Mouse (Mus musculus) mammary gland, adult 2 months (tissue): ENCODE data around the gene Lsm2. TPM values are rescaled to one million over a fixed set of nuclear protein-coding genes. Genes with fewer than 3 reads are reported as not detected.

Source experiments
- polyA plus RNA-seq: library from polyadenylated mRNA; depleted of rRNA; stranded (reverse); fragments of >200 nt; gene quantifications from 2 replicates; pipeline ENCODE4 v1.2.3, GENCODE M21; 2012; ENCODE audit warnings: low replicate concordance; rRNA removed

The Lsm2 gene
- polyA plus RNA-seq, result 75.4 and 108 TPM in 2 replicates

DNA sequence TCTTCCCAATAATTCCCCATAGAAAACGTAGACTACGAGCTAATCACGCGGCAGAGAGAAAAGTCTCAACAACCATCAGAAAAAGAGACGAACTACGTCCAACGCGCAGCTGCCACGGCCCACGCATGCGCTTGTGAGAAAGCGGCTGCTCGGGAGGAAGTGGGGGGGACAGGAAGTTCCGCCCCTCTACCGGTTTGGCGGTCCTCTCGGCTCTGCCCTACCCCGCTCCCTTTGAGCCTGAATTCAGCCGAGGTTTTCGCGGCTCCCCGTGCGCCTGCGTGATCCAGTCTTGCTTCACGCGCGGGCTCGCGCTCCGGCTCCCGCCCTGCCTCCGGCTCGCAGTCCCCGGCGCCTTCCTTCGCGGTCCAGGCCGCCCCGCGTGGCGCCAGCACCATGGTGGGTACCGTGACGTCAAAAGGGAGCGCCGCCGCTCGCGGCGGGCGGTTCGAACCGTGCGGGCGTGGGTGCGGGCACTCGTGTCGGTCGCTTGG is at the start of gene Lsm2:
Gene Lsm2, plus strand, starts transcription at position 173 of the 491 bp plus-strand sequence.

GRCm38 (mm10) chr17:34959130-34959778 is 22.4 kb upstream of the Lsm2 start, which contains the start of gene Hspa1b:
TSS of gene Hspa1b (minus strand) at chr17:34959238.

DNA sequence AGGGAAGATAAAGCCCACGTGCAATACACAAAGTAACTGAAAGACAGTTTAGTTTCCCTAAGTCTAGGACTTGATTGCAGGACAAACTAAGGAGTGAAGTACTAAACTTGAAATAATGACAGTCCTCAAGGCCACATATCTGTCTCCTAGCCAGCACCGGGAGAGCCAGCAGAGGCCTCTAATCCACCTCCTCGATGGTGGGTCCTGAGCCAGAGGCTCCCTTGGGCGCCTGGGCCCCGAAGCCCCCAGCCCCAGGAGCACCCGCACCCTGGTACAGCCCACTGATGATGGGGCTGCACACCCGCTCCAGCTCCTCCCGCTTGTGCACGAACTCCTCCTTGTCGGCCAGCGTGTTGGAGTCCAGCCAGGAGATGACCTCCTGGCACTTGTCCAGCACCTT is 11.8 kb upstream of the Lsm2 start, which contains the start of gene Gm20481:
Gene Gm20481, plus strand, starts transcription at position 91 of the 400 bp plus-strand sequence.

GRCm38 (mm10) chr17:34972069-34972749 is 9.5 kb upstream of the Lsm2 start, which contains the start of the genes Hspa1a and Hspa1l:
TSS of gene Hspa1a (minus strand) at chr17:34972156.
TSS of gene Hspa1l (plus strand) at chr17:34972703.

DNA sequence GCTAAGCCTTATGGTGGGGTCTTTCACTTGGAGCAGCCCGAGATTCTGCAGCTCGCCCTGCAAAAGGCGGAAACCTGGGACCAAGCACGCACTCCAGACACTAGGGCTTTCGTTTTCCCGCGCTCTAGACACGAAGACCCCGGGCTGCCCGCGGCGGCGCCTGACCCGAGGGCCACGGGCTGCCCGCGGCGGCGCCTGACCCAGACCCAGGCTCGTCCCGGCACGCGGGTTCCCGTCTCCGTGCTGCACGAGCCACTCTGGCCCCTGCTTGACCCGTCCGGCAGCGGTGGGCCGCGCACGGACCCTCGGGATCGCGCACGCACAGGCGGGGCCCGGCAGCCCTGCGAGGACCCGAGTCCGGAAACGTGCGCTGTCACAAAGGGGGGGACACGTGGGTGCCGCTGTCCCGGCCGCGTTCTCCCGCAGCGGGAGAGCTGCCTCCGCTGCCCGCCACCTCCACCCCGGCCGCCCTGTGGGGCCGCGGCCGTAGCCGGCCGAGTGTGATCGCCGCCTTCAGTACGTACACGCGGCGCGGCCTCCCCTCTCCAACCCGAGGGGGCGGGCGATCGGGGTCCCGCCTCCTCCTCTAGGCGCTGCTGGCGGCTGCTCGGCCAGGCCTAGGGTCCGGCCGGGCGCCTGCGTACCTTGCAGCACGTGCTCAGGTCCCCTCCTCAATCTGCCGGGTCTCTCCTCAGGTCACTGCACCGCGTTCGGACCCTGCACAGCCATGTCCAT is 19.2 kb downstream of the Lsm2 start, which contains the start of gene Vars:
Gene Vars, plus strand, starts transcription at position 271 of the 735 bp plus-strand sequence.

GRCm38 (mm10) chr17:35016376-35016775 is 34.7 kb downstream of the Lsm2 start, which contains the start of gene Vwa7:
TSS of gene Vwa7 (plus strand) at chr17:35016579.

DNA sequence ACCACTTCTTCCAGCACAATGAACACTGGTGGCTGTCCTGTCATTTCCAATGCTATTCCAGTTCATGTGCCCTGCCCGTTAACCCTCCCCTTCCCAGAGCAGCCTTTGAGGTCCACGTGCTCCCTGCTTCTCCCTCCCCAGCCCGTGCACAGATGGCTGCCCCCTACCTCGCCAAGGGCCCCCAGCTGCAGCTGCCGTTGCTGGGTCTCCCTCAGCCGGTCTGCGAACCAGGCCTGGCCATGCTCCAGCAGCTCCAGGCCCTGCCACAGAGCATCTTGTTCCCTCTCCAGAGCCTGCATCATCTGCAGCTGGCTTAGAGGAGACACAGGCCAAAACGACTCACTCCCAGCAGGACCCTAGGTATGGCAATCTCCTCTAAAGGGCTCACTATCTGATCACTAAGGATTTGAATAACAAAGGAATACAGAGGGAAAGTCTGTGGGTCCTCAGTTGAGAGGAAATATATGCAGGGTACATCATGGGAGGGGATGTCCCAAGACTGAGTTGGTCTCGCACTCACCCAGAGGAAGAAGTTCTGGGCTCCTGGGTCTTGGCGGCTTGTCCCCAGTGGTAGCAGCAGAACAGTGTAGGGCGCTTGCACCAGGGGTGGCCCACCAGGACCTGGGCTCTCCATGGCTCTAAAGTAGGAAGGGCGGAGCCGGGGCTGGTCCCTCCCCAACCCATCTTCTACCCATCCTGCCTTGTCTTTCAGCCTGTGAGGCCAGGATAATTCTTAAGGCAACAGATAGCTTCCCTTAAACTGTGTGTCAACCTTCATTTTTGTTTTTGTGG is 45.8 kb downstream of the Lsm2 start, which contains the start of gene Sapcd1:
Gene Sapcd1, minus strand, starts transcription at position 740 of the 792 bp plus-strand sequence.

Other genes starting within 250 kb of the Lsm2 start
- gene C4b, start 238.0 kb upstream of the Lsm2 start, polyA plus RNA-seq, result 184 and 192 TPM in 2 replicates
- gene Cyp21a1, start 177.3 kb upstream of the Lsm2 start, polyA plus RNA-seq, result 0.11 and 0.60 TPM in 2 replicates
- 48.6 and 50.3 TPM in 2 replicates for gene Stk19, start 144.9 kb upstream of the Lsm2 start, polyA plus RNA-seq
- gene Dxo, start 144.8 kb upstream of the Lsm2 start, polyA plus RNA-seq, result 72.8 and 80.9 TPM in 2 replicates
- gene Skiv2l, start 131.7 kb upstream of the Lsm2 start, polyA plus RNA-seq, result 77.4 and 105 TPM in 2 replicates
- 18.7 and 20.6 TPM in 2 replicates for gene Nelfe, start 131.5 kb upstream of the Lsm2 start, polyA plus RNA-seq
- 70.0 and 71.7 TPM in 2 replicates for gene Cfb, start 119.3 kb upstream of the Lsm2 start, polyA plus RNA-seq
- 13.1 and 14.3 TPM in 2 replicates for gene Zbtb12, start 102.4 kb upstream of the Lsm2 start, polyA plus RNA-seq
- 0.06 and 0.07 TPM in 2 replicates for gene Gm20547, start 99.8 kb upstream of the Lsm2 start, polyA plus RNA-seq
- gene C2, start 83.6 kb upstream of the Lsm2 start, polyA plus RNA-seq, result 46.9 and 64.7 TPM in 2 replicates
- 189 and 339 TPM in 2 replicates for gene Ehmt2, start 83.4 kb upstream of the Lsm2 start, polyA plus RNA-seq
- gene Slc44a4, start 67.4 kb upstream of the Lsm2 start, polyA plus RNA-seq, result 7.4 and 9.2 TPM in 2 replicates
- gene Neu1, start 50.6 kb upstream of the Lsm2 start, polyA plus RNA-seq, result 48.4 and 54.9 TPM in 2 replicates
- 43.1 and 146 TPM in 2 replicates for gene Hspa1b, start 22.6 kb upstream of the Lsm2 start, polyA plus RNA-seq
- gene Gm20481, start 11.9 kb upstream of the Lsm2 start, polyA plus RNA-seq, result 0.30 TPM in 1 of 2 replicates, not detected in the other
- 17.7 and 42.4 TPM in 2 replicates for gene Hspa1a, start 9.7 kb upstream of the Lsm2 start, polyA plus RNA-seq
- 0.30 and 3.0 TPM in 2 replicates for gene Hspa1l, start 9.2 kb upstream of the Lsm2 start, polyA plus RNA-seq
- gene Vars, start 19.1 kb downstream of the Lsm2 start, polyA plus RNA-seq, result 197 and 475 TPM in 2 replicates
- gene Vwa7, start 34.7 kb downstream of the Lsm2 start, polyA plus RNA-seq, result 1.4 and 3.9 TPM in 2 replicates
- gene Sapcd1, start 46.2 kb downstream of the Lsm2 start, polyA plus RNA-seq, result 1.7 and 2.0 TPM in 2 replicates
- gene Msh5, start 64.9 kb downstream of the Lsm2 start, polyA plus RNA-seq, result 4.2 and 4.8 TPM in 2 replicates
- gene Clic1, start 68.1 kb downstream of the Lsm2 start, polyA plus RNA-seq, result 110 and 121 TPM in 2 replicates
- 58.1 and 90.9 TPM in 2 replicates for gene Ddah2, start 77.2 kb downstream of the Lsm2 start, polyA plus RNA-seq
- 1.5 and 25.2 TPM in 2 replicates for gene Ly6g6c, start 83.5 kb downstream of the Lsm2 start, polyA plus RNA-seq
- 0.67 and 0.80 TPM in 2 replicates for gene Mpig6b, start 84.3 kb downstream of the Lsm2 start, polyA plus RNA-seq
- gene Ly6g6e, start 95.0 kb downstream of the Lsm2 start, polyA plus RNA-seq, result 5.7 and 9.0 TPM in 2 replicates
- gene Ly6g6d, start 96.2 kb downstream of the Lsm2 start, polyA plus RNA-seq, result 1.1 and 2.2 TPM in 2 replicates
- 0.19 TPM in 1 of 2 replicates, not detected in the other for gene Ly6g6f, start 103.7 kb downstream of the Lsm2 start, polyA plus RNA-seq
- gene Abhd16a, start 107.4 kb downstream of the Lsm2 start, polyA plus RNA-seq, result 200 and 293 TPM in 2 replicates
- gene Ly6g5c, start 126.4 kb downstream of the Lsm2 start, polyA plus RNA-seq, result not detected in 2 replicates
- gene Ly6g5b, start 133.6 kb downstream of the Lsm2 start, polyA plus RNA-seq, result 3.5 and 4.4 TPM in 2 replicates
- 16.3 and 24.8 TPM in 2 replicates for gene Gpank1, start 139.6 kb downstream of the Lsm2 start, polyA plus RNA-seq
- gene Csnk2b, start 140.2 kb downstream of the Lsm2 start, polyA plus RNA-seq, result 376 and 470 TPM in 2 replicates
- gene D17H6S53E, start 144.5 kb downstream of the Lsm2 start, polyA plus RNA-seq, result 8.7 and 9.2 TPM in 2 replicates
- gene Apom, start 150.2 kb downstream of the Lsm2 start, polyA plus RNA-seq, result 0.16 and 0.93 TPM in 2 replicates
- gene Bag6, start 153.3 kb downstream of the Lsm2 start, polyA plus RNA-seq, result 203 and 278 TPM in 2 replicates
- gene Prrc2a, start 183.0 kb downstream of the Lsm2 start, polyA plus RNA-seq, result 344 and 571 TPM in 2 replicates
- 2.8 and 5.7 TPM in 2 replicates for gene Aif1, start 194.2 kb downstream of the Lsm2 start, polyA plus RNA-seq
- gene Lst1, start 206.6 kb downstream of the Lsm2 start, polyA plus RNA-seq, result 48.2 and 60.4 TPM in 2 replicates
- 118 and 400 TPM in 2 replicates for gene Ltb, start 212.6 kb downstream of the Lsm2 start, polyA plus RNA-seq
- gene Tnf, start 220.1 kb downstream of the Lsm2 start, polyA plus RNA-seq, result 7.1 and 9.9 TPM in 2 replicates
- 12.2 and 19.0 TPM in 2 replicates for gene Lta, start 223.5 kb downstream of the Lsm2 start, polyA plus RNA-seq
- gene Gm16181, start 239.0 kb downstream of the Lsm2 start, polyA plus RNA-seq, result 0.80 and 4.0 TPM in 2 replicates